Mouse (Mus musculus) CH12.LX (cell line): ENCODE data around the gene Prrt4.

Experiments
- CTCF ChIP-seq, 2 experiments: IDR thresholded peaks in 1 of 2; conservative IDR thresholded peaks in 1 of 2; 2 replicates each; pipeline ENCODE4 v1.5.1; 2011 to 2012; ENCODE audit warnings: low read depth in 2 of 2, low read length in 2 of 2, improper control_type of control experiment in 1 of 2, inconsistent platforms in 1 of 2, mild to moderate bottlenecking in 1 of 2, moderate library complexity in 1 of 2
- ZC3H11A ChIP-seq: IDR thresholded peaks from 2 replicates; pipeline ENCODE4 v1.6.1; 2012; ENCODE audit warnings: low read depth, mild to moderate bottlenecking, inconsistent platforms, low read length, improper control_type of control experiment

GRCm38 (mm10) chr6:29214776-29215175 is 35.4 kb upstream of the Prrt4 start:
- no peak for TF ChIP-seq ZC3H11A
- TF ChIP-seq CTCF (conservative IDR thresholded peaks at IDR 0.05 in 1 of 2, IDR thresholded peaks at IDR 0.05 in 1 of 2; ENCODE audit: low read depth in 2 of 2, low read length in 2 of 2), result no peak
